Mouse (Mus musculus) lung, postnatal 0 days (tissue): ENCODE measurements around the gene 6030408B16Rik.

Experiments
- CTCF ChIP-seq: IDR thresholded peaks from 2 replicates; pipeline ENCODE4 v1.5.1; 2016; ENCODE audit warnings: antibody characterized with exemption, mild to moderate bottlenecking
- EP300 ChIP-seq: IDR thresholded peaks from 2 replicates; pipeline ENCODE4 v1.6.1; 2016; ENCODE audit warnings: antibody characterized with exemption, mild to moderate bottlenecking, control low read depth

DNA sequence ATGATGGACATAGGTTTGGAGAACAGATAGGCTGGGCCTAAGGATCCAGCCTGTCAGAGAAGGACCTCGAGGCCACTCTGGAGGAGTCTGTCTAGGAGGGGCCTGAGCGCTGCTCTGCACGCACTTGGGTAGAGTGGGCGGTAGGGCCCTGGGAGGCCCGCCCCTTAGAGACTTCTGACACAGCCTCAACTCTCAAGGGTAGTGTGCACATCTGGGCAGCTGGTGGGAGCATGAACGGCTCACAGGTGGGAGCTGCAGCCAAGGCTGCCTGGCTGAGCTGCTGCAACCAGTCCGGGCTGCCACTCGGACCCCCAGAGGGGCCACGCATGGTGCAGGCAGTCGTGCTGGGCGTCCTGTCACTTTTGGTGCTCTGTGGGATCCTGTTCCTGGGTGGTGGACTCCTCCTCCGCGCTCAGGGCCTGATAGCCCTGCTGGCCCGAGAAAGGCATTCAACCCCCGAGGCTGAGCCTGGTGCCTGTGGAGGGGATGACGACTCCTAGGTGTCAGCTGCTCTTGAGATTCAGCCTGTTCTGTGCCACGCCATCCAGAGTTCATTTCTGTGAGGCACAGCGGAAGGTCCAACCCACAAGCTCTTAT, at the start of gene 6030408B16Rik:
- TF ChIP-seq CTCF (no peak), EP300 (no peak)
